Mouse (Mus musculus) brain, embryonic 14.5 days (tissue): ENCODE results near the gene Itpr1.

Source experiments
- CTCF ChIP-seq: fragments of 200-500 bp; IDR thresholded peaks from 2 replicates; pipeline ENCODE4 v1.5.1; 2012; ENCODE audit warnings: inconsistent platforms, mild to moderate bottlenecking, moderate library complexity, borderline replicate concordance; ENCODE audit not compliant: insufficient read depth, insufficient read length; ENCODE audit errors: extremely low read depth
- POLR2A ChIP-seq: fragments of 200-500 bp; IDR thresholded peaks from 2 replicates; pipeline ENCODE4 v1.6.1; 2012; ENCODE audit warnings: mild to moderate bottlenecking, inconsistent platforms, borderline replicate concordance; ENCODE audit not compliant: poor library complexity, insufficient read depth, insufficient read length, severe bottlenecking; ENCODE audit errors: extremely low read depth

- TF ChIP-seq POLR2A (no peak), CTCF (no peak)
Measured at GRCm38 (mm10) chr6:108228048-108228447, 15.2 kb downstream of the Itpr1 start.
